17 mouse cellular contexts compared by ENCODE assay signal in the genomic region with DNA sequence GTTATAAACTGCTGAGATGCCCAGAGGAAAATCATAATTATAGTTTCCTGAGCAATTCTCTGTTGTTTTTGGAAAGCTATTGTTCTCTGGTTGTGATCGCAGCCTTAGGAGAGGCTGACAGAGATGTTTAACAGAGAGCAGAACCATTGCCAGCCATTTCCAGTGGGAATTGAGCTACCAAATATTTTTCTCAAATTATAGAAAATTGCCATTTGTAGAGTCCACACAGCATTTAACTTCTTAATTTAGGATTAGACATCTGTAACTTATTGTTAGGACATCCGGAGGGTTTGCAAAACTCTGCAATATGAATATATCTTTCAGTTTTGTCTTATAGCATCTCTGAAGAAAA.
A peak's percentile ranks its signal among the peaks of the same experiment; 100 is the strongest.
DNase-seq lines count a peak whose midpoint lies in the region; ATAC-seq and TF ChIP-seq lines count a peak whose summit lies in the region.
"Had no signal": no experiment of that assay in that cellular context is flagged by ENCODE, and none has a peak within 500 bp of the region (broad histone marks: within the 10 kb centered on the region; RNA-seq: fewer than 3 reads in every experiment).

No protein-coding gene starts in this region.

- H3K27ac ChIP-seq in heart, embryonic 15.5 days: 0 out of 2 replicates have a peak overlapping the region, but pooled peaks have one; percentile 37
- peak overlapping the region; percentile 38; the same call in 1 of the 2 replicates for H3K27ac ChIP-seq in lung, embryonic 14.5 days (ENCODE audit: low read depth)
- peak overlapping the region; percentile 93 for H3K27ac ChIP-seq in liver, embryonic 14.5 days
- H3K27ac ChIP-seq: hindbrain, postnatal 0 days; midbrain, embryonic 15.5 days had no signal

- H3K4me2 ChIP-seq in heart, embryonic 15.5 days: no peak overlapping the region
- H3K4me2 ChIP-seq in lung, embryonic 14.5 days: no peak overlapping the region
- H3K4me2 ChIP-seq in liver, embryonic 14.5 days (ENCODE audit: low read depth): peak overlapping the region; percentile 69
- H3K4me2 ChIP-seq: lung, embryonic 15.5 days; midbrain, embryonic 15.5 days had no signal

- peaks cover 6% of the 10 kb centered on the region; the same call in 1 of the 2 replicates for H3K4me1 ChIP-seq in heart, embryonic 15.5 days (replicated peaks)
- H3K4me1 ChIP-seq in lung, embryonic 14.5 days (ENCODE audit: insufficient read depth): peaks cover 5% of the 10 kb centered on the region; the same call in 1 of the 2 replicates
- H3K4me1 ChIP-seq in liver, embryonic 14.5 days (replicated peaks; ENCODE audit: control insufficient read depth in 2 of 2, insufficient read depth in 2 of 2, low read length in 1 of 2): peaks cover 43 to 51% of the 10 kb centered on the region in 2 experiments
- H3K4me1 ChIP-seq: midbrain, embryonic 15.5 days had no signal

- no peak for TF ChIP-seq CTCF in lung, embryonic 14.5 days (IDR thresholded peaks at IDR 0.05; ENCODE audit: low read depth)
- TF ChIP-seq CTCF in liver, embryonic 14.5 days (IDR thresholded peaks at IDR 0.05; ENCODE audit: low read depth): no peak

- intact Hi-C loops in heart, postnatal 25 days (cut with DNase I): no loop called here

- H3K27me3 ChIP-seq in heart, embryonic 15.5 days: no peaks in the 10 kb centered on the region
- no peaks in the 10 kb centered on the region for H3K27me3 ChIP-seq in lung, embryonic 14.5 days (ENCODE audit: insufficient read depth, low read length)
- no peaks in the 10 kb centered on the region for H3K27me3 ChIP-seq in liver, embryonic 14.5 days (ENCODE audit: control insufficient read depth, insufficient read depth, low read length)
- H3K27me3 ChIP-seq: lung, embryonic 15.5 days; midbrain, embryonic 15.5 days had no signal

- no peak for ATAC-seq in heart, embryonic 15.5 days (replicated peaks; ENCODE audit: insufficient number of reproducible peaks, insufficient read depth, low FRiP score, low read depth)
- no peak for ATAC-seq in lung, embryonic 14.5 days (ENCODE audit: insufficient read depth)
- ATAC-seq in liver, embryonic 14.5 days (ENCODE audit: insufficient read depth): no peak
- ATAC-seq: hindbrain, postnatal 0 days; midbrain, embryonic 15.5 days had no signal

- no peak overlapping the region for H3K4me3 ChIP-seq in heart, embryonic 15.5 days
- no peak overlapping the region for H3K4me3 ChIP-seq in lung, embryonic 14.5 days (ENCODE audit: low read depth, low read length)
- H3K4me3 ChIP-seq in liver, embryonic 14.5 days (ENCODE audit: insufficient read depth in 1 of 2, low read depth in 2 of 2, low read length in 2 of 2): no peak overlapping the region
- H3K4me3 ChIP-seq: lung, embryonic 15.5 days; midbrain, embryonic 15.5 days had no signal

- no peak for TF ChIP-seq EP300 in liver, embryonic 14.5 days (IDR thresholded peaks at IDR 0.05; ENCODE audit: low read depth)

- no peak for DNase-seq in heart, postnatal 25 days (ENCODE audit: low spot score)
- no peak for DNase-seq in lung, embryonic 14.5 days
- DNase-seq in lung, postnatal 25 days (ENCODE audit: low spot score): no peak
- DNase-seq in liver, embryonic 14.5 days (ENCODE audit: low read depth in 3 of 3, low spot score in 3 of 3): no peak
- DNase-seq in thymus, postnatal 36 days: no peak
- DNase-seq in left cerebral cortex, adult 9 months (ENCODE audit: low spot score in 2 of 2): no peak
- DNase-seq: adrenal gland, postnatal 25 days; cerebellum, adult 18-20 months; cerebellum, postnatal 36 days; gastrocnemius, postnatal 10 days; kidney, adult 9 months; left cerebral cortex, postnatal 4 days; thymus, adult 2 months had no signal

- no peaks in the 10 kb centered on the region for H3K9me3 ChIP-seq in heart, embryonic 15.5 days (replicated peaks)
- no peaks in the 10 kb centered on the region for H3K9me3 ChIP-seq in lung, embryonic 14.5 days (ENCODE audit: low read depth, low read length)
- H3K9me3 ChIP-seq in liver, embryonic 14.5 days (ENCODE audit: control insufficient read depth, low read length): no peaks in the 10 kb centered on the region
- H3K9me3 ChIP-seq: lung, embryonic 15.5 days; midbrain, embryonic 15.5 days had no signal

- no peaks in the 10 kb centered on the region for H3K36me3 ChIP-seq in heart, embryonic 15.5 days
- no peaks in the 10 kb centered on the region for H3K36me3 ChIP-seq in lung, embryonic 14.5 days (ENCODE audit: insufficient read depth)
- no peaks in the 10 kb centered on the region for H3K36me3 ChIP-seq in liver, embryonic 14.5 days (replicated peaks; ENCODE audit: control insufficient read depth, insufficient read depth, low read depth)
- H3K36me3 ChIP-seq: lung, embryonic 15.5 days; midbrain, embryonic 15.5 days had no signal

- 65% methylated on average over 2 of the region's 2 CpGs for WGBS in heart, embryonic 15.5 days
- 68% methylated on average over 2 of the region's 2 CpGs for WGBS in lung, embryonic 14.5 days
- WGBS in liver, embryonic 14.5 days (ENCODE audit: insufficient replicate concordance): 75% methylated on average over 2 of the region's 2 CpGs

- H3K9ac ChIP-seq in heart, embryonic 15.5 days: no peak overlapping the region
- no peak overlapping the region for H3K9ac ChIP-seq in lung, embryonic 14.5 days
- H3K9ac ChIP-seq in liver, embryonic 14.5 days (replicated peaks): peak overlapping the region; percentile 48; the same call in 1 of the 2 replicates
- H3K9ac ChIP-seq: lung, embryonic 15.5 days; midbrain, embryonic 15.5 days had no signal

Comparison
In these comparisons a context has a peak if more than half of its experiments do, and no peak if none do; other contexts are left out.
1. H3K27ac ChIP-seq: peak in every context shown above with its lines; median percentile 93 in liver, embryonic 14.5 days; 38 in lung, embryonic 14.5 days; 37 in heart, embryonic 15.5 days.